Mouse (Mus musculus): ENCODE measurements at regions not wholly inside any gene's neighbourhood (a gene's known extent, or its start where the extent isn't known, plus 50 kb on each side); places are given as distances from the start of the nearest gene placed in this dataset.

DNA sequence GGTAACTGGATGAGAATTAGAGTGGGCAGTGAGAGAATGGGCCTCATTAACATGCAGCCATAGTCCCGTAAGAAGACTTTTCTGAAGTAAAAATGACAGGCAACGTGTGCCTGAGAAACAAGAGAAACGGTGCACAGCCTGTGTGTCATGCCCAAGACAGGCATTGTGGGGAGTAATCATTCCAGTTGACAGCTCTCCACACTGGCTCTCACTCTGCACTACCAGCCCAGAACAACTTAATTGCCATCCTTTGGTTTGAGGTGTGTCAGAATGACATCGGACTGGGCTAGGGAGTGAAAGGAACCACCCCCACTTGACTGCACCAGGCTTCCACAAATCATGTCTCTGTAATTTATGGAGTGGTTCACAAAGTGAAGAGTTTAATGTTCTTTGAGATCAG is 1104.9 kb downstream of the Pcdh7 start:
- no peak for ATAC-seq

GRCm38 (mm10) chr5:58825970-58826369 is 1108.2 kb downstream of the Pcdh7 start:
- in situ Hi-C loops (cut with MboI; ENCODE audit: low pct_unique_long_range_greater_than_20kb) = no loop called here
- ATAC-seq (no peak), DNase-seq (ENCODE audit: low read depth, low spot score) (no peak)
- peaks cover 25% of the 10 kb centered on the region for H3K27me3 ChIP-seq
- peak; percentile 40 for TF ChIP-seq CTCF (IDR thresholded peaks at IDR 0.05)
- CTCF ChIA-PET = no interaction called here
- POLR2A ChIA-PET = no interaction called here

More for the DNA sequence above, 1104.9 kb downstream of the Pcdh7 start:
- ChIA-PET POLR2A (no interaction called here), CTCF (no interaction called here)
- TF ChIP-seq CTCF (IDR thresholded peaks at IDR 0.05) = no peak
- H3K27me3 ChIP-seq = peaks cover 35% of the 10 kb centered on the region
- in situ Hi-C loops (cut with MboI; ENCODE audit: low pct_unique_long_range_greater_than_20kb) = no loop called here
- no peak for DNase-seq (ENCODE audit: low read depth, low spot score)

DNA sequence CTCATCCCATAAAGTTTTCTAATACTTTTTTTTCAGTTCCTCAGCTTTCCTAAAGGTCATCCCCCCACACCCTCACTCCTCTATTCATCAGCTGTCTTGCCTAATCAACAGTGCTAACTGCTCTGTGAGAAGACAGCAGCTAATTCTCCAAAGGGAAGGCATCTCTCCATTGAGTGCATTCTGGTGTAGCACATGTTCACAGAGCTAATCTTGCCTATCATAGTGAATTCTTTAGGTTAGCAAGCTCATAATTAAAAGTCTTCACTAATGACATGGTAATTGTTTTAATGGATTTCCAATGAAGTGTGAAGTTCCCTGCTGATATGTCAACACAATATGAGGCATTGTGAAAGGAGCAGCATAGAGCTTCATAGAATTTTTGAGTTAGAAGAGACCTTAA is 1129.2 kb downstream of the Pcdh7 start:
- ChIA-PET CTCF (interaction anchor here (1.3 kb wide), 1 partner anchor 10 kb away, joined by 3 read pairs; no protein-coding TSS in a partner anchor), POLR2A (no interaction called here)
- ATAC-seq (no peak), DNase-seq (ENCODE audit: low read depth, low spot score) (no peak)
- no peak for TF ChIP-seq CTCF (IDR thresholded peaks at IDR 0.05)
- peaks cover 4% of the 10 kb centered on the region for H3K27me3 ChIP-seq
- in situ Hi-C loops (cut with MboI; ENCODE audit: low pct_unique_long_range_greater_than_20kb) = no loop called here

- DNase-seq (ENCODE audit: low read depth, low spot score) (no peak), ATAC-seq (no peak)
- in situ Hi-C loops (cut with MboI; ENCODE audit: low pct_unique_long_range_greater_than_20kb) = no loop called here
- no peak for TF ChIP-seq CTCF (IDR thresholded peaks at IDR 0.05)
- ChIA-PET POLR2A (no interaction called here), CTCF (no interaction called here)
- no peaks in the 10 kb centered on the region for H3K27me3 ChIP-seq
Observed at GRCm38 (mm10) chr5:58858016-58858415, 1140.2 kb downstream of the Pcdh7 start.

DNA sequence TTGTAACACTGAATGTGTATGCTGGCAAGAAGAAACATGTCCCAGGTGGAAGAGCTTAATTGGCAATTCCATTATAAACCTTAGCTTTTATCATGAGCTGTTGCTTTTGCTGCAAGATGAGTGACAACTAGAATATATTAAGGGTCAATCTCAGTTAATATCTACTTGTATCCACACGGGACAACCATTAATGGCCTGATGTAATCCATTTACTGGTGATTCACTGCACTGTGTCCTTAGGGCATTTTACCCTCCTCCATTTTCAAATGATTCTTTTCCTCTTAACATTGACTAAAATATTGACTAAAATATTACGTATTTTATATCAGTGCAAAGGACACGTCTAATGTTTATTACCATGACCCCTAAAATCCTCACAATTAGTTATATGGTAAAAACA is 1175.7 kb downstream of the Pcdh7 start:
- in situ Hi-C loops (cut with MboI; ENCODE audit: low pct_unique_long_range_greater_than_20kb) = no loop called here
- POLR2A ChIA-PET = no interaction called here
- no peak for ATAC-seq
- TF ChIP-seq CTCF (IDR thresholded peaks at IDR 0.05) = no peak
- CTCF ChIA-PET = no interaction called here
- no peak for DNase-seq (ENCODE audit: low read depth, low spot score)
- H3K27me3 ChIP-seq = no peaks in the 10 kb centered on the region

DNA sequence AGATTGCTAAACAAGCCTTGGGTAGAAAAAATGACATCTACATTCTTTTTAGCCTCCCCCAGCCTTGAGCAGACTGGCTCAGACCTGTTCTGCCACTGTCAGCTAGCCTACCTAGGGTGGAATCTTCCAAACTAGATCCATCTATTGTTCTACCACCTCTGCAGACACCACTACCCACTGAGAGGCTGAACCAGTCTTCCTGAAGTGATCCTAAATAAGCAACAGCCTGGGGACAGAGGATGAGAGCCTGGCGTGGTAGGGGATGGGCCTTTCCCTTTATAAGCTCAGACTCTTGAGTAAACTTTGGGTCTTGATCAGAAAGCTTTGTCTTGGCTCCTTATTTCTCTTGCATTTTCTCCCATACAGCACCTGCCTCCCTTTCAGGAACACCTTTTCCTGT is 1223.7 kb downstream of the Pcdh7 start:
- in situ Hi-C loops (cut with MboI; ENCODE audit: low pct_unique_long_range_greater_than_20kb) = no loop called here
- no peaks in the 10 kb centered on the region for H3K27me3 ChIP-seq
- POLR2A ChIA-PET = no interaction called here
- DNase-seq (ENCODE audit: low read depth, low spot score) (no peak), ATAC-seq (no peak)
- TF ChIP-seq CTCF (IDR thresholded peaks at IDR 0.05) = no peak
- CTCF ChIA-PET = no interaction called here

GRCm38 (mm10) chr5:58975268-58975667 is 1257.5 kb downstream of the Pcdh7 start:
- ChIA-PET CTCF (no interaction called here), POLR2A (no interaction called here)
- H3K27me3 ChIP-seq = no peaks in the 10 kb centered on the region
- in situ Hi-C loops (cut with MboI; ENCODE audit: low pct_unique_long_range_greater_than_20kb) = no loop called here
- no peak for TF ChIP-seq CTCF (IDR thresholded peaks at IDR 0.05)
- ATAC-seq (no peak), DNase-seq (ENCODE audit: low read depth, low spot score) (no peak)

GRCm38 (mm10) chr5:58987754-58988153 is 1270.0 kb downstream of the Pcdh7 start:
- no peak for ATAC-seq

More at GRCm38 (mm10) chr5:58987754-58988153, 1270.0 kb downstream of the Pcdh7 start:
- ChIA-PET POLR2A (no interaction called here), CTCF (no interaction called here)
- no peak for DNase-seq (ENCODE audit: low read depth, low spot score)
- in situ Hi-C loops (cut with MboI; ENCODE audit: low pct_unique_long_range_greater_than_20kb) = no loop called here
- no peaks in the 10 kb centered on the region for H3K27me3 ChIP-seq
- TF ChIP-seq CTCF (IDR thresholded peaks at IDR 0.05) = no peak
